10 mouse cellular contexts compared by ENCODE assay signal in the genomic region with DNA sequence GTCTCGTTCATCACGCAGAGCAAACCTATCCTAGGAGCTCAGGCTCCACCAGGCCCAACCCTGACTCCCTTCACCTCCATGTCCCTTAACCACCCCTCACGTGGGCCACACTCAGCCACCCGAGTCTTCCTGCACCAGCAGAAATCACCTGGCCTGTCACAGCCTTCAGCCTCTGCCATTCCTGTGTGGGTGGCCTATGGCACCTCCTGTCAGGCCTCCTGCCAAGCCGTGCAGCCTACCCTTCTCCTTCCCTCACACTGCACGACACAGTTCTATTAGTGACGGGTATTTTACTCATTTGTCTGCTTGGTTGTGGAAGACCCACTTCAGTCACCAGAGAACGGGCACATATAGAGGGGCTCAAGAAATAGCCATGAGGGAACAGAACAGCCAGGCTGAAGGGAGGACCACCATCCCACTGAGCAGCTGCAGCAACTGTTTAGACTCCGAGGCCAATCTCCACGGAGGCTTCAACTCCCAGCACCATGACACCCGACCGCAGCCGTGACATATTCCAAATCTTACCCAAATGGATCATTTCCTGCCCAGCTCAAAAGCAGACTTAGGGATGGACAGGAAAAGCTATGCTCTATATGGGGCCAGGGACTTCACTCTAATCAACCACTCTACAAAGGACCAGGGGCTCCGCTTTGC. TPM values are rescaled to one million over a fixed set of nuclear protein-coding genes. Genes with fewer than 3 reads are reported as not detected.
DNase-seq lines count a peak whose midpoint lies in the region; ATAC-seq lines count a peak whose summit lies in the region.
"Had no signal": no experiment of that assay in that cellular context is flagged by ENCODE, and none has a peak within 500 bp of the region (broad histone marks: within the 10 kb centered on the region; RNA-seq: fewer than 3 reads in every experiment).

No protein-coding gene starts in this region.

- H3K4me2 ChIP-seq in kidney, embryonic 15.5 days = 0 out of 2 replicates have a peak overlapping the region, but pooled peaks have one; percentile 14
- 0 out of 2 replicates have a peak overlapping the region, but pooled peaks have one; percentile 0 for H3K4me2 ChIP-seq in forebrain, embryonic 15.5 days (replicated peaks)
- peak overlapping the region; percentile 5; the same call in 1 of the 2 replicates for H3K4me2 ChIP-seq in midbrain, embryonic 13.5 days (replicated peaks)

- H3K9me3 ChIP-seq in kidney, embryonic 15.5 days (replicated peaks) = no peaks in the 10 kb centered on the region
- no peaks in the 10 kb centered on the region for H3K9me3 ChIP-seq in forebrain, embryonic 15.5 days
- H3K9me3 ChIP-seq in midbrain, embryonic 13.5 days = no peaks in the 10 kb centered on the region

- H3K27me3 ChIP-seq in kidney, embryonic 15.5 days = no peaks in the 10 kb centered on the region
- H3K27me3 ChIP-seq in forebrain, embryonic 15.5 days = no peaks in the 10 kb centered on the region
- H3K27me3 ChIP-seq in midbrain, embryonic 13.5 days = no peaks in the 10 kb centered on the region

- H3K27ac ChIP-seq in kidney, embryonic 15.5 days = peak overlapping the region; percentile 81
- peak overlapping the region; percentile 35 for H3K27ac ChIP-seq in forebrain, embryonic 15.5 days (replicated peaks)
- H3K27ac ChIP-seq in midbrain, embryonic 13.5 days = peak overlapping the region; percentile 71

- ATAC-seq in kidney, embryonic 15.5 days (replicated peaks; ENCODE audit: low FRiP score) = no peak
- no peak for ATAC-seq in forebrain, embryonic 15.5 days (replicated peaks)
- ATAC-seq in midbrain, embryonic 13.5 days = no peak
- ATAC-seq in frontal cortex, adult (ENCODE audit: low TSS enrichment) = no peak

- H3K9ac ChIP-seq in kidney, embryonic 15.5 days = no peak overlapping the region
- no peak overlapping the region; the same call in 1 of the 2 replicates for H3K9ac ChIP-seq in forebrain, embryonic 15.5 days (replicated peaks)
- no peak overlapping the region; the same call in 1 of the 2 replicates for H3K9ac ChIP-seq in midbrain, embryonic 13.5 days (replicated peaks)

- H3K36me3 ChIP-seq in kidney, embryonic 15.5 days = peaks cover 18% of the 10 kb centered on the region
- H3K36me3 ChIP-seq in forebrain, embryonic 15.5 days = peaks cover 8% of the 10 kb centered on the region
- peaks cover 21% of the 10 kb centered on the region for H3K36me3 ChIP-seq in midbrain, embryonic 13.5 days

- WGBS in kidney, embryonic 15.5 days = 63% methylated on average over 14 of the region's 14 CpGs
- WGBS in forebrain, embryonic 15.5 days = 51% methylated on average over 14 of the region's 14 CpGs
- 60% methylated on average over 14 of the region's 14 CpGs for WGBS in midbrain, embryonic 13.5 days

- H3K4me3 ChIP-seq in kidney, embryonic 15.5 days (replicated peaks) = no peak overlapping the region
- no peak overlapping the region for H3K4me3 ChIP-seq in forebrain, embryonic 15.5 days
- no peak overlapping the region for H3K4me3 ChIP-seq in midbrain, embryonic 13.5 days (replicated peaks)

- H3K4me1 ChIP-seq in kidney, embryonic 15.5 days = peaks cover 87% of the 10 kb centered on the region
- peaks cover 95% of the 10 kb centered on the region for H3K4me1 ChIP-seq in forebrain, embryonic 15.5 days
- H3K4me1 ChIP-seq in midbrain, embryonic 13.5 days (replicated peaks) = peaks cover 97% of the 10 kb centered on the region

- no peak for DNase-seq in kidney, postnatal 14 days
- DNase-seq in cerebellum, adult 9-10 months = peak; percentile 81
- DNase-seq in right cerebral cortex, adult 2 months (ENCODE audit: low spot score in 2 of 2) = no peak
- DNase-seq in adrenal gland, postnatal 25 days = no peak

RNA-seq across cellular contexts. Expression of gene Soga1, which starts 10.2 kb away (rescaled TPM):
- 3.5 and 4.2 TPM in 2 replicates for polyA plus RNA-seq in kidney, embryonic 15.5 days (2015; fragmentation: Nextera tagmentation; extraction: Ambion mirVana)
- 5.7 and 8.2 TPM in 2 replicates for polyA plus RNA-seq in forebrain, embryonic 15.5 days (2015; fragmentation: Nextera tagmentation; extraction: Ambion mirVana)
- 6.2 and 6.4 TPM in 2 replicates for polyA plus RNA-seq in midbrain, embryonic 13.5 days (2015; fragmentation: Nextera tagmentation; extraction: Ambion mirVana)
- 45.8 and 49.1 TPM in 2 replicates for total RNA-seq in adrenal gland, postnatal 25 days (2021)

RNA-seq across cellular contexts. Expression of gene Tldc2, which starts 18.0 kb away (rescaled TPM):
- polyA plus RNA-seq in kidney, embryonic 15.5 days (2015; fragmentation: Nextera tagmentation; extraction: Ambion mirVana) = 0.27 TPM in 1 of 2 replicates, not detected in the other
- polyA plus RNA-seq in forebrain, embryonic 15.5 days (2015; fragmentation: Nextera tagmentation; extraction: Ambion mirVana) = not detected in 2 replicates
- polyA plus RNA-seq in midbrain, embryonic 13.5 days (2015; fragmentation: Nextera tagmentation; extraction: Ambion mirVana) = not detected in 2 replicates
- total RNA-seq in adrenal gland, postnatal 25 days (2021) = not detected in 2 replicates
- total RNA-seq: megakaryocyte progenitor cell, adult 5-6 weeks had no signal
- polyA plus RNA-seq: testis, adult 2 months had no signal
